Mouse (Mus musculus): ENCODE results near the gene Hrk. TPM values are rescaled to one million over a fixed set of nuclear protein-coding genes. Genes with fewer than 3 reads are reported as not detected.

Hrk gene
- total RNA-seq, 2 experiments from 2014 or later, result 35.7 to 36.7 TPM

GRCm38 (mm10) chr5:118214418-118215154, 50.1 kb downstream of the Hrk start:
- DNase-seq (ENCODE audit: low spot score in 2 of 2), result peak; percentile 69 to 77

- DNase-seq (ENCODE audit: low spot score in 2 of 2), result peak; percentile 45 to 78
Observed at GRCm38 (mm10) chr5:118217410-118217809, 53.0 kb downstream of the Hrk start.

- DNase-seq (ENCODE audit: low spot score in 2 of 2), result no peak
Observed at GRCm38 (mm10) chr5:118223142-118223757, 58.8 kb downstream of the Hrk start.

- peak; percentile 34 to 66 for DNase-seq (ENCODE audit: low spot score in 2 of 2)
Observed at GRCm38 (mm10) chr5:118230071-118230611, 65.7 kb downstream of the Hrk start.

- peak; percentile 30 to 32 for DNase-seq (ENCODE audit: low spot score in 2 of 2)
Observed at GRCm38 (mm10) chr5:118236891-118237290, 72.4 kb downstream of the Hrk start.

Other genes starting within 250 kb of the Hrk start
- 100 to 1,000 TPM; 123 to 135 TPM for gene Fbxo21, start 187.9 kb upstream of the Hrk start, total RNA-seq (2021)
- gene Tesc, start 136.9 kb upstream of the Hrk start, total RNA-seq (2021), result 10 to 100 TPM; 70.1 to 74.1 TPM
- gene Fbxw8, start 9.2 kb upstream of the Hrk start, total RNA-seq (2021), result 10 to 100 TPM; 40.4 to 41.7 TPM
- gene Rnft2, start 80.5 kb downstream of the Hrk start, total RNA-seq (2021), result 10 to 100 TPM; 84.9 to 92.1 TPM
- 10 to 100 TPM; 15.1 to 15.9 TPM for gene 2410131K14Rik, start 80.6 kb downstream of the Hrk start, total RNA-seq (2021)